27 mouse cellular contexts compared by ENCODE assay signal in genomic region chr10:80832818-80833217, GRCm38 (mm10). TPM values are rescaled to one million over a fixed set of nuclear protein-coding genes. Genes with fewer than 3 reads are reported as not detected.
"Had no signal": no experiment of that assay in that cellular context is flagged by ENCODE, and none has a peak within 500 bp of the region (broad histone marks: within the 10 kb centered on the region; RNA-seq: fewer than 3 reads in every experiment).

No protein-coding gene starts in this region.

- H3K27ac ChIP-seq: heart, adult 2 months; heart, embryonic 13.5 days; heart, embryonic 15.5 days; hindbrain, embryonic 12.5 days; hindbrain, embryonic 14.5 days; kidney, embryonic 15.5 days; kidney, postnatal 0 days; left cerebral cortex, adult 2 months; limb, embryonic 10.5 days; limb, embryonic 12.5 days had no signal

- H3K9ac ChIP-seq: heart, embryonic 13.5 days; heart, embryonic 15.5 days; hindbrain, embryonic 12.5 days; hindbrain, embryonic 14.5 days; kidney, embryonic 15.5 days; limb, embryonic 12.5 days had no signal

- H3K4me2 ChIP-seq: heart, embryonic 11.5 days; heart, embryonic 13.5 days; heart, embryonic 15.5 days; hindbrain, embryonic 12.5 days; hindbrain, embryonic 14.5 days; kidney, embryonic 15.5 days; limb, embryonic 12.5 days; liver, embryonic 11.5 days had no signal

- H3K9me3 ChIP-seq: heart, embryonic 15.5 days; hindbrain, embryonic 12.5 days; limb, embryonic 10.5 days had no signal

- ATAC-seq: hindbrain, embryonic 16.5 days; intestine, embryonic 16.5 days had no signal

- DNase-seq: gastrocnemius, postnatal 14 days; gastrocnemius, postnatal 36 days; heart, adult 11 months; heart, postnatal 14 days; heart, postnatal 36 days; kidney, adult 11 months; kidney, adult 2 months; kidney, adult 9 months; kidney, postnatal 14 days; layer of hippocampus, adult 9-11 months; liver had no signal

- H3K4me3 ChIP-seq: heart, adult 2 months; heart, embryonic 13.5 days; heart, embryonic 15.5 days; hindbrain, embryonic 12.5 days; kidney, embryonic 15.5 days; left cerebral cortex, adult 2 months; limb, embryonic 10.5 days; limb, embryonic 12.5 days had no signal

RNA-seq across cellular contexts. Expression of gene Lingo3, which starts 11.0 kb away (rescaled TPM):
- polyA plus RNA-seq: gonadal fat pad, adult 2 months; heart, embryonic 11.5 days had no signal

RNA-seq across cellular contexts. Expression of gene Jsrp1, which starts 19.5 kb away (rescaled TPM):
- polyA plus RNA-seq: large intestine, adult 2 months had no signal
